Mouse (Mus musculus): Measurements from ENCODE around the gene Oaz1.
"Not testable (repeated sequence)": the region's sequence is repeated elsewhere in the genome, so short reads cannot be mapped to it uniquely, and the experiment has no call there.

Oaz1 gene

DNA sequence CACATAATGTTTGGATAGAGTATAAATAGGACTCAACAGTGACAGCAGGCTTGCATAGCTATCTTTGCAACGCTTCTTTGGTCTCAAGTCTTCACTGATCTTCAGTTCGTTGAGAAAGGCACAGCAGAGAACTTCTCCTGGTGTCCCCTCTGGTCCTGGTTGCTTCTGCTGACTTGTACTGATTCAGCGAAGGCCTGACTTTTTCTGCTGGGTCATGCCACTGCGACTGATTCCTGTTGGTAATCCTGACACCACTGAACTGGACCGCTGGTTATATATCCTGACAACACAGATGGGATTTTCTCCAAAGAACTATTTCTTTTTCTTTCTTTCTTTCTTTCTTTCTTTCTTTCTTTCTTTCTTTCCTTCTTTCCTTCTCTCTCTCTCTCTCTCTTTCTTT lies 3.9 kb upstream of the Oaz1 start:
- no peak for DNase-seq (ENCODE audit: low spot score in 2 of 2)

DNA sequence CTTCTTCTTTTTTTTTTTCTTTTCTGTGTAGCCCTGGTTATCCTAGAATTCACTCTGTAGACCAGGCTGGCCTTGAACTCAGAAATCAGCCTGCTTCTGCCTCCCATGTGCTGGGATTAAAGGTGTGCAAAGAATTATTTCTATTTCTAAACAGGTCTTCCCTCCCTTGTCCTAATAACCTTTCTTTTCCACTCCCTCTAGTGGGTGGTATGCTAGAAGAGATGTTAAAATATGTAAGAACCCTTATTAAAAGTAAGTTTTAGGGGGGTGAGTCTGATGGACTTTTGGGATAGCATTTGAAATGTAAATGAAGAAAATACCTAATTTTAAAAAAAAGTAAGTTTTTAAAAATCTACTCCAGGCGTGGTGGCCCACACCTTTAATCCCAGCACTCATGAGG lies 3.1 kb upstream of the Oaz1 start:
- no peak for DNase-seq (ENCODE audit: low spot score in 2 of 2)

DNA sequence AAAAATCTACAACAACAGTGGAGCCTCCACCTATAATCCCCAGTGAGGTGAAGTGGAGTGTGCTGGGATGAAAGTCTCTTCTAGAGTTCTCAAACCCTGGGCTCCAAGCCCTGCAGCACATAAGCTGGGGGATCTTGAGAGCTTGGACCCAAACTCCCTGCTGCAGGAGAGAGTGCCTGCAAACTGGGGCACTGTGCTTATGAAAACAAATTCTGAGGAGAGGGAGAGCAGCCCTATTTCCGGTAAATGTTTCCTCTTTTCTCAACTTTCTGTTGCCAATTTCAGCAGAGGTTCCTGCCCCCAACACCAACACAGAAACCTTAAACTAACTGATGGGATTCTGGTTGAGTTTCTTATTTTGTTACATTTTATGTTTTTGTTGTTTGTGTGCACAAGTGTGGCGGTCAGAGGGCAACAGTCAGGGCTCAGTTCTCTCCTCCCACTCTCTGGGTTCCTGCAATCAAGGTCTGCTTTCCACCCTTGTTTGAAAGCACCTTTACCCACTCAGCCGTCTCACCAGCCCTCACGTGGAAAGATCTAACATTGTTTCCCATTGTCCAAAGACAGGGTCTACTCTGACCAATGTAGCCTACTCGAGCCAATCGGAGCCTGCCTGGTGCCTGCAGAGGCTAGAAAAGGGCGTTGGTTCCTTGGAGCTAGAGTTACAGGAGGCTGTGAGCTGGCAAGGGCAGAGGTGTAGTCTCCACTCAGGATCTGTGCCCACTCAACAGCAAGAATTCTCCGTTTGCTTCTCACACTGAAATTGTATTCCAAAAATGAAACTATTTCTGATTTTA lies 2.4 kb upstream of the Oaz1 start:
- no peak for DNase-seq (ENCODE audit: low spot score in 2 of 2)

DNA sequence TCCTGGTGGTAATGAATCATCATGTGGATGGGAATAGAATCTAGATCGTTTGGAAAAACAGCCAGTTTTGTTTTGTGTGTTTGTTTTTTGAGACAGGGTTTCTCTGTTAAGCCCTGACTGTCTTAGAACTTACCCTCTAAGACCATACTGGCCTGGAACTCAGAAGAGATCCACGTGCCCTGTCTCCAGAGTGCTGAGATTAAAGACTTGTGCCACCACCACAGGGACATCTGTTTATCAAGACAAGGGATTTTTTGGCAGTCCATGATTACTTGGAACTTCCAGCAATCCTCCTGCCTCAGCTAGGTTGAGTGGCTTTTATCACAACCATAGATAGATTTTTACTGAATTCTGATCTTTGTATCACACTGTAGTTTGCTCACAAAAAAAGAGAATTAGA lies 1.6 kb upstream of the Oaz1 start:
- no peak for DNase-seq (ENCODE audit: low spot score in 2 of 2)

DNA sequence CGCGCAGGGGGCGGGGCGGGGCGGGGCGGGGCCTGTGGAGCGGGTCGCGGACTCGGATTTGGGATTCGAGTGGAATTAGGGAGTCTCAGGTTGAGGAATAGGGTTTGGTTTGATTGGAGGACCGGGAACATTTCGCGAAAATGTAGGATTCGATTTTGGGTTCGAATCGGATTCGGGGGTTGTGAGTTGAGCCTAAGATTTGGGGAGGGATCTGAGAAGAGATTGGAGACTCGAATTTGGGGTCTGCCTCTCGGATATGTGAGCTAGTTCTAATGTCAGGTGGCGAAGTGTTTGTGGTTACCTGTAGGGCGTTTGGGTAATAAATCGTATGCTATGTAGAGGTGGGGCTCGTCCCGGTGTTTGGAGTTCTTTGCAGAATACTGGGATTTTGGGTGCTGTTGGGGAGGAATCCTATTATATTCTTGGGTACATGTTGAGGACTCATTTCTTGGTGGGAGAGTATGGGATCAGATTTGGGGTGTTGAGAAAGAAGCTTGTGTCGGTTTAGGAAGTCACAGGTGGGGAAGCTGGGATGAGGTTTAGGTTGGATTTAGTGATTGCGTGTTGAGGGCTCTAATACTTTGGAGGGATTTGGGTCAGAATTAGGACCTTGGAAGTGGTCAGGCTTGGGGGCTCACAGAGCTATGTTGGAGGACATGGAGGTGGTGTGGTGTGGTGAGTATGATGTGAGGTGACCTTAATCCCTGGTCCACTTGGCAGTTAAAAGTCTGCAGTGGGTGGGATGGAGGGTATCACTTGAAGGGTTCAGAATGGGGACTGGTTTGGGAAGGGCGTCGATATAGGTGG lies 810 bp downstream of the Oaz1 start:
- DNase-seq (ENCODE audit: low spot score in 2 of 2), result no peak

DNA sequence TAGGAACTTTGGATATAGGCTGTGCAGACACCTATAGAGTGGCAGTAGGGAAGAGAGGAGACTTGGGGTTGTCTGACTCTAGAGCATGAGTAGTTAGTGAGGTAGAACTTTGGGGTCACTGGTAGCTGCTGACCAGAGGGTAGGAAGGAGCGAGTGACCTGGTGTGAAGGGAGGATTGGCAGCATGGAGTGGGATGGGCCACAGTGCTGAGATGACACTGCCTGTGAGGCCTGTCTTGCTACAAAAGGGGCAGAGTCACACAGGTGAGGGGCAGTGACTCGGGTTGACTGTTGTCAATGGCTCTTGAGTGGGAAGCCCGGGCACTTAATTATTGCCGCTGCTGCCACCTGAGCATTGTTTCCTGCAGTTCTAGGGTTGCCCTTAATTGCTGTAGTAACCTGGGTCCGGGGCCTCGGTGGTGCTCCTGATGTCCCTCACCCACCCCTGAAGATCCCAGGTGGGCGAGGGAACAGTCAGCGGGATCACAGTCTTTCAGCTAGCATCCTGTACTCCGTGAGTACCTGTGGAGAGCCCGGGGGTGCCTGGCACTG lies 1.5 kb downstream of the Oaz1 start:
- no peak for DNase-seq (ENCODE audit: low spot score in 2 of 2)

DNA sequence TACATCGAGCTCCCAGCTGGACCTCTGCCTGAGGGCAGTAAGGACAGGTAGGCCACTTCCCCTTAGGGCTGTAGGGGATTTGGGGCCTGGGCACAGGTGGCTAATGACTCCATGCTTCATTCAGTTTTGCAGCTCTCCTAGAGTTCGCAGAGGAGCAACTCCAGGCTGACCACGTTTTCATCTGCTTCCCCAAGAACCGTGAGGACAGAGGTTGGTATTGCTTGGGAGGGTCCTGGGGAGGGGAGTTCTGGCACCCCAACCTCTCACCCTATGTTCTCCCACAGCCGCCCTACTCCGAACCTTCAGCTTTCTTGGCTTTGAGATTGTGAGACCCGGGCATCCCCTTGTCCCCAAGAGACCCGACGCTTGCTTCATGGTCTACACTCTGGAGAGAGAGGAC lies 2.1 kb downstream of the Oaz1 start:
- DNase-seq (ENCODE audit: low spot score in 2 of 2), result not testable (repeated sequence)

DNA sequence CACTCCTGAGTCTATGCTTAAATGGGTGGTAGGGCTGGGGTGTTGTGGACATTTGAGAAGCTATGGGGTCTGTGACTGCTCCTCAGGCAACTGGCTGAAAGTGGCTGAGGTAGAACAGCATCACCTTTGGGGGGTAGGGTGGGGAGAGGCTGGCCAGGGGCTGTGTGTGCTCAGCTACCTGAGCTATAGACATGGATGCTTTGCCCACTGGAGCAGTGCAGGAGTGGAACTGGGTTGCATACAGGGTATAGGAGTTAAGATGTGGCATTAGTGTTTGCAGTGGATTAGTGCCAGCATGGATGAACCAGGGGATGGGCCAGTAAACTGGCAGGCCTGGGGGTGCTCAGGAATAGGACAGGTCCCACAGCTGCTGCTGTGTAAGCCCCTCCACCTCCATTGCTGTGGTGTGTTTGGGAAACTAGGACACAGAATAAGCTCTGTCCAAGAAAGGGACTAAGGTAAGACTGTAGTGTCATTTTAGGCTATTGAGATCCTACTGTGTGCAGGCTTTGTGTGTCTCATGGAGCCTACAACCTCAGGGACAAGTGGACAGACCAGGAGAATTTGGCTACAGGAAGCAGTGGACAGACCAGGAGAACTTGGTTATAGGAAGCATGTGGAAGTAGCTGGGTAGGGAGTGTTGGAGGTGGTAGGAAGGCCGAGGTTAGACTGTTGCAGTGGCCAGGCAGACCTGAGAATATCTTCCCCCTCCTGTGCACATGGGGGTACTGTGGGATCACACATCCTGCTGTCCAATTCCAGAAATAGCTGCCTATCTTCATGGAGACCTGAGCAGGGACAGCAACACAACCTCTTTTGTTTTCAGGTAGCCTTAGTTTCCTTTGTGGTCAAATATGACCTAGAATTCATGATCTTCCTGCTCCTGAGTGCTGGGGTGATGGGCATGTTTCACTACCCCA lies 3.2 kb downstream of the Oaz1 start:
- no peak for DNase-seq (ENCODE audit: low spot score in 2 of 2)

DNA sequence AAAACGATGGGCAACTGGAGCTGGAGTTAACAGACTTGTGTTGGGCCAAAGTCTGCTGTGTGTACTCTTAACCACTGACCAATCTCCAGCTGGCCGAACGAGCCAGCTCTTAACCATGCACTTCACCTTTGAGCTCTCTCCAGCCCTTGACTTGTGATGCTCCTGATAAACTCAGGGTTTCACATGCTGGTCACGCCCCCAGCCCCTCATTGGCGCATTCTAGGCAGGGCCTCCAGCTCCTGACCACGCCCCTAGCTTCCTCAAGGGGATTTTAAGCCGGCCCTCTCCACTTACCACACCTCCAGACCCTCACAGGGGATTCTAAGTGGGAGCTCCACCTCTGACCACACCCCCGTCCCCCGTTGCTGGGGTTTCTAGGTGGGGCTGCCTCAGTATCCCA lies 4.7 kb downstream of the Oaz1 start:
- DNase-seq (ENCODE audit: low spot score in 2 of 2), result no peak

DNA sequence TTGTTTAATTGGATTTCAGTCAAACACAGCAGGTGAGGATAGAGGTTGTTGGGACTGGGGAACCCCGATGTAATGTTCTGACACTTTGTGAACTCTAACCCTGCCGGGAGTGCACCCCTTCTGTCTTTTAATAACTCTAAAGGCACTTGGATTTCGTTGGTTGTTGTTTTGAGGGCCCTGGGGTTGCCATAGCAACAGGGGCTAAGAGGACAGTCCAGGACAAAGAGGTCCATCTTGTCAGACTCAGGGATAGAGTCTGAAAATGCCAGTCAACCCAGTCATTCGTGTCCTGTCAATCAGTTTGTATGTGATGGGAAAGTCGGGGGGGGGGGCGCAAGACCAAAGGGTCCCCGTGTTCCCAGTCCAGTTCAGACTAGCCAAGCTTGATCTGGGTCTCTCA lies 6.4 kb downstream of the Oaz1 start:
- no peak for DNase-seq (ENCODE audit: low spot score in 2 of 2)

DNA sequence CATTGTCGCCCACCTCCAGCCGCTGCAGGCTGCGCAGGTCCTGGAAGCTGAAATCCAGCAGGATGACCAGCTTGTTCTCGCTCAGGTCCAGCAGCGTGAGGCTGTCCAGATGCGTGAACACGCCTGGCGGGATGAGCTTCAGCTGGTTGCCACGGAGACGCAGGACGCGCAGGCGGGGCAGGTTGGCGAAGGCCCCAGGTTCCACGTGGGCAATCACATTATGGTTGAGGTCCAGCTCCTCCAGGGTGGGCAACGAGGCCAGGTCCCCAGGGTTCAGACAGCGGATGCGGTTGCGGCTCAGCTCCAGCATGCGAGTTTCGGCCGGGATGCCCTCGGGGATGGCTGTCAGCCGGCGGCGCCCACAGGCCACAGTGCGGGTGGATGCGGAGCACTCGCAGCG lies 9.2 kb downstream of the Oaz1 start:
- DNase-seq (ENCODE audit: low spot score in 2 of 2), result no peak

DNA sequence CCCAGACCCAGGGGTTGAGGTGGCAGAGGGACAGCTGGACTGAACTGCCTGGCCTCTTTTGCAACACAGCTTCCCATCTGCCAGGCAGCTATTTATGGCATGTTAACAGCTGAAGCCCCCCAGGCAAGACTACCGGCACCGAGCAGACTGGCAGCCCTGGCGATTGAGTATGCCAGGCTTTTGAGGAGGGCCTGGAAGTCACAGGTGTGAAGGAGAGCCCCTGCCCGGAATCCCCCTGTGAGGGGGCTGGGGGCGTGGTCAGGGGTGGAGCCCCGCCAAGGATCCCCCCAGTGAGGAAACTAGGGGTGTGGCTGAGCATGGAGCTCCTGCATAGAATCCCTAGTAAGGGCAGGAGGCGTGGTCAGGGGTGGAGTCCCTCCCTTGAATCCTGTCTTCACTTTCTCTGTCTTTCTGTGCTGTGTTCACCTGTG lies 10.5 kb downstream of the Oaz1 start:
- DNase-seq (ENCODE audit: low spot score in 2 of 2), result no peak

DNA sequence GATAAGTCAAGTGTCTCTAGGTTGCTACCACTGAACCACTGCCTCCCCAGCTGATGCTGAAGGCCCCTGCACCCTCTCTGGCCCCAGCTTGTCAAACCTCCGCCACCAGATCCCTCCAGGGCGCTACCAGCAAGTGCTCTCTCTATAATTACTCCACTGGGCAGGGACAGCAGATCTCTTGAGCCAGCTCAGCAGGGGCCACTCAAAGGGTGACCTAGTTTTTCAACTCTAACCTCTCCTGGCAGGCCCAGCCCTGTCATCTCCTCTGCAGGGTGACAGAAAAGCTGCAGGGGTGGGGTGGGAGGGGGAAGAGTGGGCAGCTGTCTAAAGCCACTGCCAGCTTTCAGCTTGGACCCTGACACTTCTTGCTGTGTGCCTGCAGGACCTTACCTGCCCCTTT lies 11.4 kb downstream of the Oaz1 start:
- DNase-seq (ENCODE audit: low spot score in 2 of 2), result no peak

DNA sequence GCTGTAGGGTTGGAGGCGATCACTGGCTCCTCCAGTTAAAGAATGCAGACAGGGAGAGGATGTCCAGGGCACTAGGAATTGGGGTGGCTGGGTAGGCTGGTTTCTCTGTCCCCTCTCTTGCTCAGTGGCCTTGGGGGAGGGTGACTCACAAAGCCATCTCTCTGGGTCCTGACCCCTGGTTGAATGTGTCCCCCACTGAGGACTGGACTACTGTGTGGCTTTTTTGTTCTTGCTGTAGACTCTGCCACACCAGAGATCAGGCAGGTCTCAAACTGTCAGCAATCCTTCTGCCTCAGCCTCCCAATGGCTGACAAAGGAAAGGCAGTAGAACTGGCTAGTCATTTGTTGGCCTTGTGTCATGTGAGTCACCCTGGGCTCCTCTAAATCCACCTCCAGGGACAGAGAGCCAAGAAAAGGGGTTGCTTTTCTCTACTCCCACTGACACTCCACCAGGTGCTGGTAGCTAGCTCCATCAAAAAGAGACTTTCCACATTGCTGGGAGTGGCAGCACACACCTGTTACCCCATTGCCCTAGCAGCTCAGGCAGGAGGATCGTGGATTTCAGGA lies 12.0 kb downstream of the Oaz1 start:
- no peak for DNase-seq (ENCODE audit: low spot score in 2 of 2)

DNA sequence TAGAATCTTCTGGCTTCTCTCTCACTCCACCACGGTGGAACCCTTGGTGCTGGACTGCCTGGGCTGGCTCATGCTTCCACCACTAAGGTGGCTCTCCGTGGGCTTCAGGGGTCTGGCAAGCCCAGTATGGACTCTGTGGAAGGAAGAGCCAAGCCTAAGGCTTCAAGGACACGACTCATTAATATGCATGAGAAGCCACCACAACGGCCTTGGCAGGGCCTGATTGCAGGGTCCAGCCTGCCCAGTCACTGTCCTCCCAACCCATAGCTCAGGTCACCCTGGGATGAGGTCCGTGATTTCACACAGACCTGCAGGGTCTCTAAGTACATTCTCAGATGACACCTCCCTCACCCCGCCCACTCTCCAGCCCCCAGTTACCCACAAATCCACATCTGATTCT lies 13.4 kb downstream of the Oaz1 start:
- DNase-seq (ENCODE audit: low spot score in 2 of 2), result no peak

DNA sequence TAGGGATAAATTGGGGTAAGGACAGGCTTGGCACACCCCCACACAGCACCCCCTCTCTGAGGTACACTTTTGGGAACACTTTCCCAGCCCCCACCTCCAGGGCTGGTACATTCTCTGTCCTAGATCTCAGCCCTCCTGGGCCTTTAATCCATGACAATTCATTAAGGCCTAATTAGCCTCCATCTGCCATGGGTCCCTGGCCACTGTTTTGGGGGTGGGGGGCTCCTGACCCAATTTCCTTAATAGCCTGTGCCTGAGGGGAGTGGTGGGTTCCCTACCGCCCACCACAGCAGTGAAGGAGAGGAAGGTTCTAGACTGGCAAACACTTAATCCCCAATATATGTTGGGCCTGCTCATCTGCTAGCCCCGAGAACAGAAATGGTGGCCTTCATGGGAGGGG lies 15.2 kb downstream of the Oaz1 start:
- DNase-seq (ENCODE audit: low spot score in 2 of 2), result no peak

DNA sequence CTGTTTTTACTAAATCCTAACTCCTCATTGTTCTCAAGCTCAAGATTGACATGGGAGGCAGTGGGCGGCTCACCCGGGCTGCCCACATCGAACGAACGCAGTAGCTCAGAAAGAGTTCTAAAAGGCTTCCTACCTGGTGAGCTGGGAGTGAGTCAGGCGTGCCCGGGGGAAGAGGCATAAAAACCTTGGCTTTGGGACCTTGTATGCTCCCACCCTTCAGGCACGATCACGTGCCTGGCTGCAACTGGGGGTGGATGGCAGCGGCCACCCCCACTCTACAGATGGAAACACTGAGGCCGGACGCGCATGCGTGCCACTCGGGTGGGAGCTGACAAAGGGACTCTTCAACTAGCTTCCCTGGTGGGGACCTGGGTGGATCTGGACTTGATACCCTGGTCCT lies 15.9 kb downstream of the Oaz1 start:
- DNase-seq (ENCODE audit: low spot score in 2 of 2), result no peak

DNA sequence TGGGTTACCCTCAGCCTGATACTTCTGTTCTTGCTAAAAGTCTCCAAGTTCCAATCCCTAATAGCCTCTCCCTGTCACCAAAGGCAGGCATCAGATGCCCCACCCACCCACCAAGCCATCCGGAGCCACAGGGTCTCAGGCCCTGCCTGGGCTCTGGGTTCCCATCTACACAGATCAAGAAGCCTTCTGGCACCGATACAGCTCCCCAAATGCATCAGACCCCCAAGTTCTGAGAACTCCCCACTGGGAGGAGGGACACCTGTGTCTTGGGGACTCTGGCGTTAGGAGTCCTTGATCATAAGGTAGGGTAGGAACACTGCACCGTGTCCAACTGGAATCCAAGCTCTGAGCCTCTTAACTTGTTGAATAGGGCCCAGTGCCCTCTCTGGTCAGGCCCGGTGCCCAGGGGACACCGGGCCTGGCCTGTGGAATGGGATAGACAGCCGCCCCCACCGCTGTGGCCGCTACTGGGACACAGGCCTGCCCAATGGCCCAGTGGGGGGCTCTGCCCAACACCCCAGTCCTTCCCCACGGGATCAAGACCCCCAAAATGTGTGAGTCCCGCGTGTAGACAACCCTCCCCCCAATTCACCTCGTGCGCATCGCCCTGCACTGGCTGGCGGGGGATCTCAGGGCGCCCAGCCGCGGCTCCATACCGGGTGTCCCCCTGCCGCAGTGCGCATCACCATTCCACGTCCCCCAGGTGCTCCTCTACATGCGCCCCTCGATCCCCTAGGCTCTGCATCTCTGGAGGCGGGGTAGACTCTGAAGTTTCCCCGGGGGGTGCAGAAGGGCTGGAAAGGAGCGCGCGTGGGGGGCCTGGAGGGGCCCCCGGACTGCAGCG lies 16.9 kb downstream of the Oaz1 start:
- no peak for DNase-seq (ENCODE audit: low spot score in 2 of 2)

DNA sequence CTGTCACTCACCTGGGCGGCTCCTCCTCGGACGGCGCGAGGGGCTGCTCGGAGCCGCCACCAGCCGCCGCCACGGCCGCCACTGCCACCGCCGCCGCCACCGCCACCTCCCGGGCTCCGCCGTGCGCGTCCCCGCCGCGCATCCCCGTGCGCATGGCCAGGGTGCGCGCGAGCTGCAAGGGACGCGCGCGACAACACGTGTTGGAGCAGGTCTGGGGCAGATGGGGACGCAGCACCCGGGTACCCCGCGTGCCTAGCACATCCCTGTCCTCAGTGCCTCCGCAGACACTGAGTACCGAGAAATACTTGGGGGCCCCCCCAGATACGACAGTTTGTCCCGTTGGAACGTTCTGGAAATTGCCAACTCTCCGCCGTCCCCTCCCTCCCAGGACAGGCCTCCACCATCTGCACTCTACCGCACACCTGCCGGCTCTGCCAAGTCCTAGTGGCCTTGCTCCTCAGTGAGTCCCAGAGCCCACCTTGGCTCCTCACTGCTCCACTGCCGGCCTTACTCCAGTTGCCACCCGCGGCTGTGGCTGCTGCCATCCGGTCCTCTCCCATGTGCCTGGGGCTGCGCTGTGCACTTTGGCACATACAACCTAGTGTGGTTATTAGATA lies 17.6 kb downstream of the Oaz1 start, which contains the start of gene Lingo3:
TSS of gene Lingo3 (minus strand) at position 109 of the 617 bp plus-strand sequence.
- DNase-seq (ENCODE audit: low spot score in 2 of 2), result no peak

DNA sequence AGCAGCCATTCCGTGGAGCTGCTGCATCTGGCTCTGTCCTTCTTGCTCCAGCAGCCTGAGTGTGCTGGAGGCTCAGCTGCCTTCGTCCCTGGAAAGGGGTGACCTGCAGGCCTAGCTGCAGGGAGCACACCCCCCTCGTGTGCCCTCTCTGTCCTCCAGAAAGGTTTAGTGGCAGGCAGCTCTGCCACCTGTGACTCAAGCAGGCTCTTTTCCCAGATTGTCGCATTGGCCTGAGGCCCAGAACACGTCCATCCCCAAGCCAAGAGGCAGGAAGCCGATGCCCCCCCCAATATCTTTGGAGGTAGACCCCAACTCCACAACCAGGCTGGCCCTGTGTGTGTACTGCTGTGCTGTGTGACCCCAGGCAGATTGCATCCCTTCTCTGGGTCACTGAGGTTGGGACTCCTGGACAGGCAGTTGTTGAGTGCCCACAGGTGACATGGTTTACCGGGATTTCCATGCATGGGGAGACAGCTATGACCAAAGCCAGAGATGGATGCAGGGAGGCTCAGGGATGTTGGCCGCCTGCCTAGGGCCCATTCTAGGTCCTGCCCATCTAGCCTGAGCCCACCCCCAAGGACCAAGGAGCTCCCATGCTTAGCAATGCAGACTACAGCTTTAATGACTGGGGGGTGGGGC lies 18.7 kb downstream of the Oaz1 start:
- DNase-seq (ENCODE audit: low spot score in 2 of 2), result no peak

Measured in frontal cortex, postnatal 10 days (tissue).